Mouse (Mus musculus) heart, postnatal 10 days (tissue): ENCODE data around the gene Prg3. TPM values are rescaled to one million over a fixed set of nuclear protein-coding genes. Genes with fewer than 3 reads are reported as not detected.

Experiments used
- DNase-seq, 2 experiments: peaks; one replicate each; pipeline ENCODE4 v3.0.0; 2021
- intact Hi-C: fragments of 180-260 bp; cut with DNase I; formaldehyde crosslinking; loops from one replicate; pipeline ENCODE4 v1.15.1; 2025
- total RNA-seq, 2 experiments: library from RNA; stranded (reverse); gene quantifications; 2 replicates each; pipeline ENCODE4 v1.2.3; 2021

The Prg3 gene
- total RNA-seq, 2 experiments from 2014 or later = not detected

- intact Hi-C loops = no loop called here
- DNase-seq = no peak
Measured at GRCm38 (mm10) chr2:85036507-85037046, 48.6 kb downstream of the Prg3 start.

GRCm38 (mm10) chr2:85037047-85038026 is 49.3 kb downstream of the Prg3 start, which contains the start of the genes Ssrp1 and P2rx3:
Gene Ssrp1, plus strand, starts transcription at chr2:85037234.
Gene P2rx3, minus strand, starts transcription at chr2:85037462.
- intact Hi-C loops = no loop called here
- DNase-seq = peak; percentile 92 to 97

- intact Hi-C loops = no loop called here
Measured at GRCm38 (mm10) chr2:85038336-85038735, 50.3 kb downstream of the Prg3 start.

More at GRCm38 (mm10) chr2:85038336-85038735, 50.3 kb downstream of the Prg3 start:
- DNase-seq = no peak

Other genes with a start within 250 kb of the Prg3 start
- 1 to 10 TPM; 3.1 to 3.9 TPM for gene Gm19426, start 244.6 kb upstream of the Prg3 start, total RNA-seq
- gene Serping1, start 212.8 kb upstream of the Prg3 start, total RNA-seq = 10 to 100 TPM; 59.2 to 60.4 TPM
- gene Ube2l6, start 189.4 kb upstream of the Prg3 start, total RNA-seq = 10 to 100 TPM; 22.3 to 36.8 TPM
- under 1 TPM in 1 of 2 experiments, not detected in 1; 0.14 TPM for gene Smtnl1, start 165.6 kb upstream of the Prg3 start, total RNA-seq
- 100 to 1,000 TPM; 122 to 124 TPM for gene Timm10, start 161.2 kb upstream of the Prg3 start, total RNA-seq
- gene Slc43a1, start 149.4 kb upstream of the Prg3 start, total RNA-seq = 1 to 10 TPM; 2.2 to 3.4 TPM
- 1 to 10 TPM; 4.0 to 8.0 TPM for gene Rtn4rl2, start 101.5 kb upstream of the Prg3 start, total RNA-seq
- 100 to 1,000 TPM in 1 of 2 experiments, 10 to 100 TPM in 1; 53.0 to 109 TPM for gene Slc43a3, start 51.6 kb upstream of the Prg3 start, total RNA-seq
- under 1 TPM in 1 of 2 experiments, not detected in 1; 0.55 TPM for gene Prg2, start 7.8 kb upstream of the Prg3 start, total RNA-seq
- gene Ssrp1, start 49.0 kb downstream of the Prg3 start, total RNA-seq = 10 to 100 TPM; 68.5 to 69.0 TPM
- under 1 TPM; 0.24 to 0.42 TPM for gene P2rx3, start 49.2 kb downstream of the Prg3 start, total RNA-seq
- 100 to 1,000 TPM; 100 to 108 TPM for gene Tnks1bp1, start 59.8 kb downstream of the Prg3 start, total RNA-seq
- 100 to 1,000 TPM; 149 to 219 TPM for gene Aplnr, start 148.0 kb downstream of the Prg3 start, total RNA-seq
- 1 to 10 TPM; 3.5 to 6.3 TPM for gene Lrrc55, start 209.0 kb downstream of the Prg3 start, total RNA-seq